Mouse (Mus musculus) intestine, postnatal 0 days (tissue): ENCODE data around the gene Ntn4. TPM values are rescaled to one million over a fixed set of nuclear protein-coding genes. Genes with fewer than 3 reads are reported as not detected.

ENCODE experiments used
- ATAC-seq: fragments of 200-750 bp; cut with Nextera tagmentation; 2 replicates; pipeline ENCODE4 v1.8.0; 2017; ENCODE audit warnings: mild to moderate bottlenecking, moderate TSS enrichment, moderate library complexity
- H3K27ac ChIP-seq: fragments of 300-500 bp; sonication (generic); 2 replicates; pipeline ENCODE4 v1.5.1; 2014; ENCODE audit warnings: mild to moderate bottlenecking, low read depth, low read length, moderate library complexity
- H3K27me3 ChIP-seq: fragments of 300-500 bp; sonication (generic); replicated peaks from 2 replicates; pipeline ENCODE4 v1.6.1; 2014; ENCODE audit warnings: low read length, mixed read lengths; ENCODE audit not compliant: control insufficient read depth, insufficient read depth
- H3K36me3 ChIP-seq: fragments of 300-500 bp; sonication (generic); 2 replicates; pipeline ENCODE4 v1.6.1; 2014; ENCODE audit warnings: mild to moderate bottlenecking, moderate library complexity; ENCODE audit not compliant: control insufficient read depth, insufficient read depth
- H3K4me1 ChIP-seq: fragments of 300-500 bp; sonication (generic); replicated peaks from 2 replicates; pipeline ENCODE4 v1.6.1; 2014; ENCODE audit warnings: antibody characterized with exemption, low read length, mixed read lengths; ENCODE audit not compliant: control insufficient read depth, insufficient read depth
- H3K4me2 ChIP-seq: fragments of 300-500 bp; sonication (generic); replicated peaks from 2 replicates; pipeline ENCODE4 v1.6.1; 2014; ENCODE audit warnings: low read depth, mild to moderate bottlenecking, moderate library complexity
- H3K4me3 ChIP-seq: fragments of 300-500 bp; sonication (generic); 2 replicates; pipeline ENCODE4 v1.5.1; 2014; ENCODE audit warnings: low read depth, low read length
- H3K9ac ChIP-seq: fragments of 300-500 bp; sonication (generic); 2 replicates; pipeline ENCODE4 v1.6.1; 2014; ENCODE audit warnings: mild to moderate bottlenecking, low read depth, low read length
- H3K9me3 ChIP-seq: fragments of 300-500 bp; sonication (generic); 2 replicates; pipeline ENCODE4 v1.6.1; 2016; ENCODE audit warnings: mixed run types; ENCODE audit not compliant: control insufficient read depth
- CTCF ChIP-seq: sonication (generic); IDR thresholded peaks from 2 replicates; pipeline ENCODE4 v1.5.1; 2016; ENCODE audit warnings: low read depth, mild to moderate bottlenecking, control low read depth, antibody characterized with exemption, moderate library complexity
- WGBS: fragments of 180-500 bp; shearing (Covaris S2); extraction: QIAGEN DNeasy Blood & Tissue Kit; methylation state at CpG from one replicate; pipeline ENCODE4 v1.1.7; 2014; 5-methylcytosine and 5-hydroxymethylcytosine counted together
- polyA plus RNA-seq: library from polyadenylated mRNA; unstranded; fragments of >200 nt; fragmentation: Nextera tagmentation; extraction: Ambion mirVana; gene quantifications from 2 replicates; pipeline ENCODE4 v1.2.1, GENCODE M21; 2015

The Ntn4 gene
- polyA plus RNA-seq, 1 experiment from 2014 or later: 0.10 TPM

DNA sequence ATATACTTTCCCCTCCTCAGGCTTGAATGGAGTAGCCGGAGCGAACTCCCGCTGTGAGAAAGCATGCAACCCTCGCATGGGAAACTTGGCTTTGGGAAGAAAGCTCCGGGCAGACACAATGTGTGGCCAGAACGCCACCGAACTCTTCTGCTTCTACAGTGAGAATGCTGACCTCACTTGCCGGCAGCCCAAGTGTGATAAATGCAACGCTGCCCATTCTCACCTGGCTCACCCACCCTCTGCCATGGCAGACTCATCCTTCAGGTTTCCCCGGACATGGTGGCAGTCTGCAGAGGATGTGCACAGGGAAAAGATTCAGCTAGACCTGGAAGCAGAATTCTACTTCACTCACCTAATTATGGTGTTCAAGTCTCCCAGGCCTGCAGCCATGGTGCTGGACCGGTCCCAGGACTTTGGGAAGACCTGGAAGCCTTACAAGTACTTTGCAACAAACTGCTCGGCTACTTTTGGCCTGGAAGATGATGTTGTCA lies 4.0 kb downstream of the Ntn4 start:
- no peak overlapping the region for H3K27ac ChIP-seq
- no peak for TF ChIP-seq CTCF
- H3K4me1 ChIP-seq: 0 out of 2 replicates have a peak, but pooled peaks cover 8% of the 10 kb centered on the region
- no peaks in the 10 kb centered on the region for H3K9me3 ChIP-seq
- no peak for ATAC-seq
- WGBS: 92% methylated on average over 12 of the region's 12 CpGs
- H3K36me3 ChIP-seq: no peaks in the 10 kb centered on the region
- no peak overlapping the region for H3K9ac ChIP-seq
- H3K4me2 ChIP-seq: no peak overlapping the region
- no peak overlapping the region for H3K4me3 ChIP-seq
- peaks cover 30% of the 10 kb centered on the region; the same call in 1 of the 2 replicates for H3K27me3 ChIP-seq

DNA sequence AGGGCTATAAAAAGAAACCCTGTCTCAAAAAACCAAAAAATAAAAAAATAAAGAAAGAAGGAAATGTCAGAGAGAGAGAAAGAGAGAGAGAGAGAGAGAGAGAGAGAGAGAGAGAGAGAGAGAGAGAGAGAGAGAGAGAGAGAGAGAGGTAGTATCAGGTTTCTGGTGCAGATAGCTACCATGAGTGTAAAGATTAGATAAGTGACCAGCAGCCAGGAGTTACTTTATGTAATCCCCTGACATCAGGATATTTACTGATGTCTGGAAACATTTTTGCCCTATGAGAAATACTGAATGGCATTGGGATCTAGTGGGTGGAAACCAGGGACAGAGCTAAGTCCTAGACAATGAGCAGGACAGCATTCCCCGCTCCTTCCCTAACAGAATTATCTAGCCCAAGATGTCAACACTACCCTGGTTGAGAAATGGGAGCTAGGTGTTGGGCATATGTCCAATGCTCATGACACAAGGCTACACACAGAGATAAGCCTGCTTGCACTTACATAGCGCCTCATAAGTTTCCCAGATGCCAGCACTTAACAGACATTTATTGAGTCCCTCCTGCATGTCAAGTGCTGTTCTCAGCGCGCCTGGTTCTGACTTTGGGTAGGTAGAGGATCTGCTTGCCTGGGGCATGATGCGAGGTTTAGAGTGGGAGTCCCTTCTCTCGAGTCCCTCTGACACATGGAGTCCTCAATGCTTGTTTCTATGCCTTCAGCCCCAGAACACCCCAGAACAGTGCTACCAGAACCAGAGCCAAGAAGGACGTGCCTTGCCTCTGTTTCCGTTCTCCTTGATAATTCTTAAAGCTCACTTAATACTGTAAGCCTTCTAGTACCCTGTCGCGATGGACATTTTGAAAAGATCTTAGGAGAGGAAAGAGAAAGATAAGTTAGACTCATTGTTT lies 7.4 kb downstream of the Ntn4 start:
- no peak for ATAC-seq
- H3K27me3 ChIP-seq: no peaks in the 10 kb centered on the region; the same call in 1 of the 2 replicates
- H3K4me1 ChIP-seq: no peaks in the 10 kb centered on the region
- no peaks in the 10 kb centered on the region for H3K36me3 ChIP-seq
- WGBS: 78% methylated on average over 10 of the region's 10 CpGs
- H3K9ac ChIP-seq: no peak overlapping the region
- H3K9me3 ChIP-seq: no peaks in the 10 kb centered on the region
- TF ChIP-seq CTCF: no peak
- no peak overlapping the region for H3K4me2 ChIP-seq
- H3K4me3 ChIP-seq: no peak overlapping the region
- H3K27ac ChIP-seq: no peak overlapping the region

DNA sequence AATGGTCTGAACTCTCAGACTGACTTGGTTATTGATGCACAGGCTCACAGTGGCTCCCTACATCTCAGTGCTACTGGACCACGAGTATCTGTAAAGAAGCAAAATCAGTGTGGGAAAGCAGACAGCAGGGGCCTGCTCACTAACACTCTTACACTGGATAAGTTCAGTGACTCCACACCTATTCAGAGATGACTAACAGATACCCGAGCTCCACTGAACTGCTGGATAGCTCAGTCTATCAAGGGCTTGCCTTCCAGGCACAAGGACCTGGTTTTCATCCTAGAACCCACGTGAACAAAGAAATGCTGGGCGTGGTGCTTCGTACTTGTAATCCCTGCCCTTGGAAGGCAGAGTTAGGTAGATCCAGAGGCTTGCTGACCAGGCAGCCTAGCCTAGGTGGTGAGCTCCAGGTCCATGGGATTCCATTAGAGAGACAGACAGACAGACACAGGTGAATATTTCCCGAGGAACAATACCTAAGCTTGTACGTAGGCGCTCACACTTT lies 8.2 kb downstream of the Ntn4 start:
- Histone ChIP-seq H3K9ac (no peak overlapping the region), H3K27ac (no peak overlapping the region), H3K4me1 (no peaks in the 10 kb centered on the region), H3K4me3 (no peak overlapping the region), H3K4me2 (no peak overlapping the region), H3K9me3 (no peaks in the 10 kb centered on the region), H3K27me3 (no peaks in the 10 kb centered on the region), H3K36me3 (no peaks in the 10 kb centered on the region)
- no peak for TF ChIP-seq CTCF
- 82% methylated on average over 8 of the region's 8 CpGs for WGBS
- no peak for ATAC-seq

DNA sequence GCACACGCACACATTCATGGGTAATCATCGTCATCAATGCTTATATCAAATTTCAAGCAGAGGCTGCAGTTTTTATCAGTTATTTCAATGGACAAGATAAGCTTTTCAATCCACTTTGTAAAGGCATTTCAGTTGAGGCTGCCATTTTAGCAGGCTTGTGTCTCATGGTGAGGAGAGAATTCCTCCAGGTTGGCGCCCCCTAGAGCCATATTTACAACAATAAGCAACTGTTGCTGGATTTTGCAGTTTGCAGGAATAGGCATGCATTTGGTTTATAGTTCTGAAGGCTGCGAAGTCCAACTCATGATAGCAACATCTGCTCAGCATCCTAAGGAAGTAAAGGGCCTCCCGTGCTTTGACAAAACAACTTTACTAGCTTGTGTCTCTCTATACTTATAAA lies 8.6 kb downstream of the Ntn4 start:
- Histone ChIP-seq H3K9ac (no peak overlapping the region), H3K4me2 (no peak overlapping the region), H3K9me3 (no peaks in the 10 kb centered on the region), H3K27ac (no peak overlapping the region), H3K4me3 (no peak overlapping the region), H3K27me3 (no peaks in the 10 kb centered on the region), H3K36me3 (no peaks in the 10 kb centered on the region), H3K4me1 (no peaks in the 10 kb centered on the region)
- ATAC-seq: no peak
- 84% methylated on average over 5 of the region's 5 CpGs for WGBS
- TF ChIP-seq CTCF: peak; percentile 46

DNA sequence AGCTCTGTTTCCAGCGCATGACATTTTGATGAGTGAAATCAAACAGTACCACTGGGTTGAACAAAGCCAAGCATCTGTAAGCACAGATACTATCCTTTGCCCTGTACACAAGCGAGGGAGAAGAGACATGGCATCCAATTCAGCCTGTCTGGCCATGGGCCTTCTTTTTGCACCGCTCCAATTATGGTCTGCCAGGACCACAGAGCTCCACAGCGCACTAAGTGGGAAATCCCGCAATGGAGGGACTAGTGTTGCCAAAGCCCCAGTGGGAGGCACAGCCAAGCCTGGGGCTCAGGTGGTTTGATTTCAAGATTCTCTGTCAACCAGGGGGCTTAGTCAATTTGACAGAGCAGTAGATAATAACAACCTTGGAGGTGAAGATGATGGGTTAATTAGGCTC lies 9.1 kb downstream of the Ntn4 start:
- Histone ChIP-seq H3K27me3 (no peaks in the 10 kb centered on the region), H3K4me3 (no peak overlapping the region), H3K4me1 (no peaks in the 10 kb centered on the region), H3K9me3 (no peaks in the 10 kb centered on the region), H3K4me2 (no peak overlapping the region), H3K9ac (no peak overlapping the region), H3K36me3 (no peaks in the 10 kb centered on the region), H3K27ac (no peak overlapping the region)
- WGBS: 93% methylated on average over 5 of the region's 5 CpGs
- ATAC-seq: no peak
- no peak for TF ChIP-seq CTCF

DNA sequence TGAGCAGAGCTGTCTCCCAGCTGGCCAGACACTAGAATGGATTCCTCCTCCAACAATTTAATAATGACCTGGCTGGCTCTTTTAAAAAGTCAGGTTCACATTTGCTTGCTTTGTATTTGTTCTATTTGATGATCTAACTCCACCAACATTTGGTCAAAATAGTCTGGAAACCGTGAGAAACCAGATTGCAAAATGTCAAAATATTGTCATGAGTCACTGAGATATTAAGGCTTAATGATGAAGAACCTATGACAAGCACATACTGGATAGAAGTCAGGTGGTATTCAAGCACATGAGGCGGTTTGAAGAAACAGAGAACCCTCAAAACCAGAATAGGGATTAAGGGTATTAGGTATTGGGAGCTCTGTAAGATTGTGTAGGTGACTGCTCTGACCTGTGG lies 12.8 kb downstream of the Ntn4 start:
- H3K27ac ChIP-seq: no peak overlapping the region
- H3K36me3 ChIP-seq: no peaks in the 10 kb centered on the region
- no peak for ATAC-seq
- 70% methylated on average over 2 of the region's 2 CpGs for WGBS
- H3K4me2 ChIP-seq: no peak overlapping the region
- no peak for TF ChIP-seq CTCF
- H3K4me3 ChIP-seq: no peak overlapping the region
- H3K9me3 ChIP-seq: no peaks in the 10 kb centered on the region
- H3K4me1 ChIP-seq: no peaks in the 10 kb centered on the region
- no peaks in the 10 kb centered on the region for H3K27me3 ChIP-seq
- no peak overlapping the region for H3K9ac ChIP-seq
